Mouse (Mus musculus): ENCODE data around the gene Map2k2.
"Not testable (repeated sequence)": the region's sequence is repeated elsewhere in the genome, so short reads cannot be mapped to it uniquely, and the experiment has no call there.

Map2k2 gene

DNA sequence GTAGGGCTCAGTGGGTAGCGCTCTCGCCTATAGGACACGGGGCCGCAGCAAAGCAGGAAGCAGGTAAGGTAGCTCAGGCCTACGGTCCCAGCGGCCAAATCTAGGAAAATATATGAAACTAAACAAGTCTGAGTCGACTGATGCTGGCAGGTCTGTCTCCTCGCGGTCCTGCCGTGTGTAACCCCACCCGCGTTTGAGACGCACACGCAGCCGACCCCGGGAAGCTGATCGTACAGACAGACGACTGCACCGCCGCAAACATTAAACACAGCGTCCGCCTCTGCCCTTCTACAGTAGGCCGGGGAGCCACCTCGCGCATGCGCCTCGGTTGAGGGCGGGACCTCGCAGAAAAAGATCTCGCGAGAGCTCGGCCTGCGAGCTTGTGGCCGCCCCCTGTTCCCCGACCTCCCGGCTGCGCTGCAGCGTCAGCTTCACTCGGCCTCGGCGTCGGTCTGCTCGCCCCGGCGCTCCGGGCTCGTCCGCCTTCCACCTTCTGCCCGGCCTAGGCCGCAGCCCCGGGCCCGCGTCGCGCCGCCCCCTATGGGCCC is at the start of gene Map2k2:
TSS of gene Map2k2 (plus strand) at position 351 of the 548 bp plus-strand sequence.
- DNase-seq (ENCODE audit: low spot score in 2 of 2): peak; percentile 91 to 94

DNA sequence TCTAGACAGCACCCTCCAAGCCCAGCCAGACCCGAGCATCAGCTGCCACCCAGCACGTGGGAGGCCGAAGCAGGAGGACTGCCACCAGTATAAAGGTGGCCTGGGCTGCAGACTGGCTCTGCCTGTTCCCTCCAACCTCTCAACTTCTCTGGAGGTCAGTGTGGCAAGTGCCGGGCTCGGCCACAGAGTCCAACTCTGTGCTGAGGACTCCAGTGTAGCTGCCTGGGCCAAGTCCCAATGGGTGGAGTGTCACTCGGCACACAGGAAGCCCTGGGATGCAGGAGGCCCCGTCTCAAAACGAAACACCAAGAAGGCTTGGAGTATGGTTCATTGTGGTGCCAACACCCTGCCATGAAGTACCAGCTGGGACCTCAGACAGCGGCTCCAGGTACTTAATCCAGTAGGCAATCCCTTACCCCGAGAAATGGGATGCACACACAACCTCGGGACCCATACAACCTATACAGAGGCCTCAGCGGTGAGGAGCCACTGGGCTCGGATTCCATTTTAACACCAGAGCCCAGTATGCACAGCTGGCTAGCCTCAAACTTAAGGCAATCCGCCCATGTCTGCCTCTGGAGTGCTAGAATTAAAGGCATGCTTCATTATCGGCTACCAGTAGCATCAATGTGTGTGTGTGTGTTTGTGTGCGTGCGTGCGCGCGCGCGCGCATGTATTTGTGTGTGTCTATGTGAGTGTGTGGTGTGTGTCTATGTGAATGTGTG is 48.1 kb upstream of the Map2k2 start:
- no peak for DNase-seq (ENCODE audit: low spot score in 2 of 2)

- DNase-seq (ENCODE audit: low spot score in 2 of 2): no peak
Observed at GRCm38 (mm10) chr10:81058896-81059295, 46.8 kb upstream of the Map2k2 start.

DNA sequence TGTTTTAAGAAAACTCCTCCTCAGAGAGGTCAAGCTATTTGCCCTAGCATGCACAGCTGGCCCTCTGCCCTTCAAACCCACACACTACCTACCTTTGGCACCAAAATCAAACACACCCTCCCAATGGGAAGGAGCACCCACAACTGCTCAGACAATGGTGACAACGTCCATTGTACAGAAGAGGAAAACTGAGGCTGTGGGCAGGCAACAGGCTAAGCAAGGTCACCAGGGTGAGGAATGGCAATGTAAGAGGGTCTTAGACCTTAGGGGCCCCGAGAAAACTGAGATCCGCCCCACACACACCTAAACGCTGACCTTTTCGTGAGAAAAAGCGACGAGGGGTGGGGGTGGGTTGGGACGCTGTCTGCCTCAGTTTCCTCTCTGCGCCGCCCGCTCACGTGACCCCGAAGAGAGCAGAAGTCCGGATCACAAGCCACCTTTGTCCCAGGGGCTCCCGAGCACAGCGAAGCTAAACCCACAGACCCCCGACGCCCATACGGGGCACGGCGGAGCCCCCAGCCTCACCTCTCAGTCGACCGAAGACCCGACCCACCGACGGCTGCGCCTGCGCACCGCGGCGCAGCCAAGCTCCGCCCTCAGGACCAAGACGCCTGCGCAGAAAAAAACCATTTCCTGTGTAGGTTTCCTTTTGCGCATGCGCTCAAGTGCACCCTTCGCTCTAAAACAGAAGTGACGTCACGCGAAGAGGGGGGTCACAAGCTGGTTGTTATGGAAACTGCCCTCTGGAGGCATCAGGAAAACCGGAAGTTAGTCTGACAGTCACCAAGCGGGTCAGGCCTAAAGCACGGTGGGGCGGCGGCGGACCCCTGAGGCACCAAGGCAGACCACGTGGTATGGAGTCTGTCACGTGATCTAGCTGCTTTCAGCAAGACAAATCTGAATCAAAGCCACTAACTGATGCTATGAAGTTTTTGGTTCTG is 45.8 kb upstream of the Map2k2 start, which contains the start of gene Sgta:
TSS of gene Sgta (minus strand) at position 579 of the 941 bp plus-strand sequence.
- DNase-seq (ENCODE audit: low spot score in 2 of 2): peak; percentile 99 to 100

DNA sequence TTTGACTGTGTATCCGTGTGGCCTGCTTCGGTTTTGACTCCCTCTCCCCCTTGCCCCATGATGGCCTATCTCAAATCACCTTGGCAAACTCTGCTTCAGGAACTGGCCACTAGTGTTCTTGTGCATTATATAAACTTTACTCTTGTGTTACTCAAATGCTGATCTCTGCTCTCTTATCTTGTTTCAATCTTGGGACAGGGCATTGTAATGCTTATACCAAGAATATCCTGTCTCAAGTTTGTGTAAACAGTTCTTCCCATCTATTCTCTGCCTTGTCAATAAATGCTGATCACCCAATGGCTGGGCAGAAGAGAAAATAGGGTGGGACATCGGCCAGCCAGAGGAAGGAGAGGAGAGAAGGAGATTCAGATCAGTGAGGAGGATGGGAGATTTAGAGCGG is 43.0 kb upstream of the Map2k2 start:
- DNase-seq (ENCODE audit: low spot score in 2 of 2): no peak

DNA sequence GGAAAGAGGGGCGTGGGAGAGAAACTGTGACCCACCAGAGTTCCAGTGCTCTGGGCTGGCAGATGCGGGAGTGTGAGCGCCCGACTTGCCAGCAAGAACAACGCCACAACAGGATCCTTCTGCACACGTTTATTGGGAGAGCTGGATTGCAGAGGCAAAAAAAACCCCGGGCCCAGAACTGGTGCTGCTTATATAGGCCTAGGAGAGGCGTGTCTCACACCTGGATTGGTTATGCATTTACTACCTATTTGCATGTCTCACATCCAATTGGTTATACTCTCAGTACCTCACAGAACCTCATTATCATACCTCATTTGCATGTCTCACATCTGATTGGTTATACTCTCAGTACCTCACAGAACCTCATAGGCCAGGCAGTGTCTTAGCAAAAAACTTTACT is 41.2 kb upstream of the Map2k2 start:
- not testable (repeated sequence) for DNase-seq (ENCODE audit: low spot score in 2 of 2)

GRCm38 (mm10) chr10:81068706-81069105 is 37.0 kb upstream of the Map2k2 start:
- no peak for DNase-seq (ENCODE audit: low spot score in 2 of 2)

GRCm38 (mm10) chr10:81069836-81070235 is 35.9 kb upstream of the Map2k2 start, which contains the start of gene Thop1:
Thop1 (plus strand) TSS chr10:81070035.
- peak; percentile 96 to 97 for DNase-seq (ENCODE audit: low spot score in 2 of 2)

DNA sequence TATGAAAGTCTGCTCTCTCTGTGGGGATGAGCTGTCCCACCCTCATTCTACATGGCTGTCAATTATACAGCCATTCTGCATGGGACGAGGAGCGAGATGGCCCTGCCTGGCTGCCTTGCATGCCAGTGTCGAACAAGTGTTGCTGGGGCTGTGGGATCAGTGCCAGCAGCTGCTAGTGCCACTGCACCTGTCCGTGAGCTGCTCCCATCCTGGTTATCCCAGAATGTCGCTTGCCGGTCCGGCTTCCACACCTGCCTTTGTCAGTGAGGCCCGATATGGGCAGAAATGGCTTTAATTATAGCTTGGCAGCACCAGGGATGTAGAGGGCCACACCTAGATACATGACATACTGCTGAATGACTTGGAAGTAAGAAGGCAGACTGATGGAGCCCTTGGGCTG is 33.4 kb upstream of the Map2k2 start:
- no peak for DNase-seq (ENCODE audit: low spot score in 2 of 2)

GRCm38 (mm10) chr10:81073464-81073863 is 32.3 kb upstream of the Map2k2 start:
- DNase-seq (ENCODE audit: low spot score in 2 of 2): no peak

DNA sequence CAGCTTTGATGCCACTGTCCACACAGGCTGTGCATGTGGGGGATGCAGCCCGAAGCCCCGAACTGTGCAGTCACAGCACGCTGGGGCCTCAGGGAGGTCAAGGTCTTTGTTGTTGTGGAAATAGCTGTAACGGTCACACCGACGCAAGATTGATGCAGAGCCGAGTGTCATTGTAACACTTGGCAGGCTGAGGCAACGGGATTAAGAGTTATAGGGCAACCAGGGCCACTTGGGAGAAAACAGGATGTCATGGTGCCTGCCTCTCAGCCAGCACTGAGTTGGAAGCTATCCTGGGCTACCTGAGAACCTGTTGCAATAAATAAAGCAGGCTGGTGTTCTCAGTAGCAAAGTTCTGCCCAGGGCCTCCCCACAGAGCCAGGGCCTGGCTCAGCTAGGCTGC is 30.0 kb upstream of the Map2k2 start:
- DNase-seq (ENCODE audit: low spot score in 2 of 2): no peak

GRCm38 (mm10) chr10:81076356-81076755 is 29.4 kb upstream of the Map2k2 start:
- no peak for DNase-seq (ENCODE audit: low spot score in 2 of 2)

GRCm38 (mm10) chr10:81077916-81078315 is 27.8 kb upstream of the Map2k2 start:
- no peak for DNase-seq (ENCODE audit: low spot score in 2 of 2)

- DNase-seq (ENCODE audit: low spot score in 2 of 2): no peak
Observed at GRCm38 (mm10) chr10:81080008-81080655, 25.6 kb upstream of the Map2k2 start.

- DNase-seq (ENCODE audit: low spot score in 2 of 2): peak in 1 of 2 experiments; percentile 74
Observed at GRCm38 (mm10) chr10:81082168-81082960, 23.4 kb upstream of the Map2k2 start.

- DNase-seq (ENCODE audit: low spot score in 2 of 2): no peak
Observed at GRCm38 (mm10) chr10:81087021-81087420, 18.7 kb upstream of the Map2k2 start.

DNA sequence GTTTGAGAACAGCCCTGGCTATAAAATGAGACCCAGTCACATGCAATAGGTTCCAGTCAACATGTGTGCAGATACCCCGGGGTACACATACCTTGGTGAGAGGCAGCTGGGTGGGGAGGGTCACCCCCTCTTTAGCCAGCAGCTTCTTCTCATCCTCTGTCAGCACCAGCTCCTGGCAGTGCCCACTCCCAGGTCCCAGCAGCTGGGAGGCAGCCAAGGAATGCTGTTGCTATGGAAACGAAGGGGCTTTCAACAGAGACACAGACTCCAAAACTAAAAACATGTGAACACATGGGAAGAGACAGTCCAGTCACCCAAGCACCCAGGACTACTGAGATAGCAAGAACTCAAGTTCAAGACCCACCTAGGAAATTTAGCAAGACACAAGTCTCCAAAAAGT is 16.5 kb upstream of the Map2k2 start:
- DNase-seq (ENCODE audit: low spot score in 2 of 2): no peak

DNA sequence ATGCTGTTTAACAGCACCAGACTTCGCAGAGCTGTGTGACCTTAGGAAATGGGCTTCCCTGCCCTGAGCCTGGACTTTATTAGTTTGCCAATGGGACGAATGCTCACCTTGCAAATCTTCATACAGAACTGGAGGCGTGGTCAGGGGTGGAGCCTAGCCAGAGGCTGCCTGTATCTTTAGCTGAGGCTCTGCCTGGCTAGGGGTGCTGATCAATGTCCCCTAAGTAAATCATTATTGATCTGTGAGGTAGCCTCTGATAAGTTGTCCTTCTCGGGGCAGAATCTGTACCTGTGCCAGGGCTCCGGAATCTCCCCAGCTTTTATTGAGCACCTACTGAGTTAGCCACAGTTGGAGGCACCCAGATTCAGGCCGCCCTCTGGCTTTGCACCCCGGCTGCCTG is 15.1 kb upstream of the Map2k2 start:
- DNase-seq (ENCODE audit: low spot score in 2 of 2): no peak

- DNase-seq (ENCODE audit: low spot score in 2 of 2): no peak
Observed at GRCm38 (mm10) chr10:81092465-81093250, 13.1 kb upstream of the Map2k2 start.

Data from frontal cortex, postnatal 14 days (tissue).